Mouse (Mus musculus) ES-Bruce4 (cell line): ENCODE measurements around the gene Trpm8.

Experiments used
- CTCF ChIP-seq: IDR thresholded peaks from one replicate; pipeline ENCODE4 v1.8.1; 2011; ENCODE audit warnings: low read depth, low read length
- EP300 ChIP-seq: IDR thresholded peaks from 2 replicates; pipeline ENCODE4 v1.6.1; 2011; ENCODE audit warnings: low read depth, low read length; ENCODE audit not compliant: insufficient read depth
- POLR2A ChIP-seq: IDR thresholded peaks from one replicate; pipeline ENCODE4 v1.8.1; 2011; ENCODE audit warnings: low read length; ENCODE audit not compliant: insufficient read depth

DNA sequence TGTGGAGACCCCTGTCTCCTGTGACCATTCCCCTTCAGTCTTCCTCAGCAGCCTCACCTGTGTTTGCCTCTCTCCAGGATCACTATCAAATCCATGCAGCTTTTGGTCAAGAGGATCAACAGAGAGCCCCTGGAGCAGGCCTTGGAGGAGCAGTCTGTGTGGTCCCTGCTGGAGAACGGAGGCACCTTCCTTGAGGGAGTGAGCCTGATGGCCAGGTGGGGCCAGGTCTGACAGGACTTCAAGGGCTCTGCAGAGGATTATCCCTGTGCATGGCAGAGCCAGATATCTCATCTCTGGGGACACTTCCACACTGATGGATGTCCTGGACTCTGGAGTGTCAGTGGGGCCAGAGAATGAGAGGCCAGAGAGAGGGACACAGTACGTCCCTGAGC lies 22.0 kb upstream of the Trpm8 start:
- TF ChIP-seq POLR2A, result no peak
- TF ChIP-seq CTCF, result no peak
- TF ChIP-seq EP300, result no peak
